Mouse (Mus musculus): ENCODE results near the gene Ffar4. TPM values are rescaled to one million over a fixed set of nuclear protein-coding genes. Genes with fewer than 3 reads are reported as not detected.

The Ffar4 gene
- total RNA-seq (2021), result not detected
- long read RNA-seq, result 0 reads

DNA sequence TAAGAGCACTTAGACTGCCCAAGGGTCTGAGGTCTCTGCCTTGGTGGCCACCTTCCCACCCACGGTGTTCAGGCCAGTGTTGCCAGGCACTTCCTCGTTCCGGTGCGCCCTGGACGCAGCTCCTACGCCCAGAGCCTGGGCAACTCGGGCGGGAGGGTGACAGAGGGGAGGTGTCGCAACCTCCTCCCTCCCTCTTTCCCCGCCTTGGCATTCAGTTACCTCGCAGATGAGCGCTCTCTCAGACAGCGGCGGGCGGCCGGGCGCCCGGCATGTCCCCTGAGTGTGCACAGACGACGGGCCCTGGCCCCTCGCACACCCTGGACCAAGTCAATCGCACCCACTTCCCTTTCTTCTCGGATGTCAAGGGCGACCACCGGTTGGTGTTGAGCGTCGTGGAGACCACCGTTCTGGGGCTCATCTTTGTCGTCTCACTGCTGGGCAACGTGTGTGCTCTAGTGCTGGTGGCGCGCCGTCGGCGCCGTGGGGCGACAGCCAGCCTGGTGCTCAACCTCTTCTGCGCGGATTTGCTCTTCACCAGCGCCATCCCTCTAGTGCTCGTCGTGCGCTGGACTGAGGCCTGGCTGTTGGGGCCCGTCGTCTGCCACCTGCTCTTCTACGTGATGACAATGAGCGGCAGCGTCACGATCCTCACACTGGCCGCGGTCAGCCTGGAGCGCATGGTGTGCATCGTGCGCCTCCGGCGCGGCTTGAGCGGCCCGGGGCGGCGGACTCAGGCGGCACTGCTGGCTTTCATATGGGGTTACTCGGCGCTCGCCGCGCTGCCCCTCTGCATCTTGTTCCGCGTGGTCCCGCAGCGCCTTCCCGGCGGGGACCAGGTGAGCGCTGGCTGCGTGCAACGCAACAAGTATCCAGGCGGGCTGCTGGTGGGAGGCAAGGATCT lies at the start of gene Ffar4:
Gene Ffar4, plus strand, starts transcription at position 214 of the 901 bp plus-strand sequence.
- DNase-seq (ENCODE audit: low spot score in 2 of 2), result no peak

DNA sequence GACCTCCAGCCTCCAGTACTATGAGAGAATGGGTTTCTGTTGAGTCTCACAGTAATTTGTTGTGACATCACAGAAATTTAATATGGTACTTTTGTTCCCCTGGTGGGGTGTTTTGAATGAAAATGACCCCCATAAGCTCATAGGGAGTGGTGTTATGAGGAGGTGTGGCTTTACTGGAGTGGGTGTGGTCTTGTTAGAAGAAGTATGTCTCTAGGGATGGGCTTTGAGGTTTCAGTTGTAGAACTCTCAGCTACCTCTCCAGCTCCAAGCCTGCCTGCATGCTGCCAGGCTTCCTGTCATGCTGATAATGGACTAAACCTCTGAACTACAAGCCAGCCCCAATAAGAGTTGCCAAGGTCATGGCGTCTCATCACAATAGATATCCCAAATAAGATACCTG lies 47.2 kb upstream of the Ffar4 start:
- DNase-seq (ENCODE audit: low spot score in 2 of 2), result no peak

DNA sequence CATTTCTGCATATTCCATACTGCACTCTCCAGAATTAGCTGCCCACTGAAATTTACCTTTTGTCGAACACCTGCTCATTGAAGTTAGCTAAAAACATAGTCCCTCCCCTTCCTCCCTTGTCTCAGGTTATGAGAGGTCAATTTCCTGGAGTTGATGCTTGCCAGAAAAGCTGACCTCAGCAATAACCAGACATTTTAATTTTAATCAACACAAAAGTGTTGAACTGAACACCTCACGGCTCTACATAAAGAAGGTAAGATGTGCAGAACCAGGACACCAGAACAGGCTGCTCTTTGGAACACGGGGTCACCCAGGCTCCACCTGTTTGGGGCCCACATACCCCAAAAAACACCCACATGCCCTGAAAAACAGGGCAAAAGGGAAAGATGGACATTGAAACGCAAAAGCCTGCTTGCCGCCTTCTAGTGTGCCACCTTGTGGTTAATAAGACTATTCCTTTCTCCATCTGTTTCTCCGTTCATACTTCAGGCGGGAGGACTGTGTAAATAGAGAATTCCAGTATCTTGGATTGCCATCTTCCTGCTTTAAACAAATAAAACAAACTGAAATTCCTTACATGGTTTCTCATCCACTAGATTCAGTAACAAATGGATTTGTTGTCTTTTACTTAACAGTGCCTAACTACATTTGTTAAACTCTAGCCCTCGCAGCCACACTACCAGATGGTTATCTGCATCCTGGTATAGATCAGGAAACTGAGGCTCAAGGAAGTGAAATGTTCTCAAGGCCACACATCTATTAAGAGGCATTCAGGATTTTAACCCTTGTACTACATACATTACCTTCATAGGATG lies 43.4 kb upstream of the Ffar4 start:
- no peak for DNase-seq (ENCODE audit: low spot score in 2 of 2)

DNA sequence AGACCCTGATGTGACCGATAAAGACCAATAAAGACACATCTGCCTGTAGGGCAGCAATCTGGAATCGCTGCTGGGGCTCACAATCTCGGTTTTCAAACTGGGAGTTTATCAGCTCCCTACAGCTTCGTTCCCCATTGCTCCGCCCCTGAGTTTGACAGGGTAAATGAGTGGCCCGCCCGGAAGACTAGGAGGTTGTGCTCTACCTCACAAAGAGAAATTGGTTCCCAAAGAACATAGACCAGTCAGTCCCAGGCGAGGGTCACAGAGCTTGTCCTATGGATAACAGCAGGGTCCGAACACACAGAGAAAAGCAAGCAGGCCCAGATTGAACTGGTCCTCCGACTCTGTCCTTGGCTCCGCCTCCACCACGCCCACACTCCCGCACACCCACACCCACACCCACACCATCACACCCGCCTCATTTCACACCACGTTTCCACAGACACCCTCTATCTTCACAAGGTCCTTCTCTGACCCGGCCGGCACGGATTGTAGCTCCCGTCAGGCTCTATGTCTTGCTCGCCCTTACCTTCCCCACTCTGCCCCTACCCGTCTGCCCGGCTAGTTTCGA lies 42.6 kb upstream of the Ffar4 start:
- peak in 1 of 2 experiments; percentile 71 for DNase-seq (ENCODE audit: low spot score in 2 of 2)

DNA sequence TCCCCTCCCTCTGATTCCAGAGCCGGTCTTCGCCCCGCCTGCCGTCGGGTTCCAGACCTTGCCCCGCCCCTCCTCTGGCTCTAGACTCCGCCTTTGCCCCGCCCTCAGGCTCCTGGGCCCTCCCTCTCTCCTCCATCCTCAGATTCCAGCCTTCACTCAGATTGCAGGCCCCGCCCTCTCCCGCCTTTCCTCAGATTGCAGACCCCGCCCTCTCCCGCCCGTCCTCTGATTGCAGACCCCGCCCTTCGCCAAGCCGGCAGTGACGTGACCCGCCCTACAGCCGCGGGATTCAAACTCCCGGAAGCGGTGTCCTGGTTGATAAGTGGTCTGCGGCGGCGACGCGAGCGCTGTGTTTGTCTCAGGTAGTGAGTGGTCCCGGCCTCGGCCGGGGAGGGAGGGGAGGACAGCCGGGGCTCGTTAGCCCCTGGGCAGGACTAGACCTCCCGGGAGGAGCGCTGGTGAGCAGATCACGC lies 42.1 kb upstream of the Ffar4 start, which contains the start of gene Cep55:
Gene Cep55, plus strand, starts transcription at position 292 of the 473 bp plus-strand sequence.
- peak; percentile 89 to 95 for DNase-seq (ENCODE audit: low spot score in 2 of 2)

DNA sequence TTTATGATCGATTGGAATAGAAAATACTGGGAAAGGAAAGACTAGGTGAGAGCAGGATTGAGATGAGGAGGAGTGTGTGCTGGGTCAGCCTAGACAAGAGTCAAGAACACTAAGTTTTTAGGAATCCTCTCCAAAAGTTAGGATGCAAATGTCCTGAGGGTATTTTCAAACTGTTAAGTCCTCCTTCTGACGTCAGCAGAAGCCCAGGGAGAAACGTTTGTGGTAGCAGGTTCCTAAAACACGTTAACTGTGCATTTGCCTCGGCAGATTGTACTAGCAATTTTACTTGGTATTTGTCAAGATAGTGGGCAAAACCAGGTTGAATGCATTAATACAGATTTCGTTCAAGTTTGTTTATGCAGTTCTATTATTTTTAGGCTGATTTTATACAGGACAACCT lies 41.1 kb upstream of the Ffar4 start:
- no peak for DNase-seq (ENCODE audit: low spot score in 2 of 2)

DNA sequence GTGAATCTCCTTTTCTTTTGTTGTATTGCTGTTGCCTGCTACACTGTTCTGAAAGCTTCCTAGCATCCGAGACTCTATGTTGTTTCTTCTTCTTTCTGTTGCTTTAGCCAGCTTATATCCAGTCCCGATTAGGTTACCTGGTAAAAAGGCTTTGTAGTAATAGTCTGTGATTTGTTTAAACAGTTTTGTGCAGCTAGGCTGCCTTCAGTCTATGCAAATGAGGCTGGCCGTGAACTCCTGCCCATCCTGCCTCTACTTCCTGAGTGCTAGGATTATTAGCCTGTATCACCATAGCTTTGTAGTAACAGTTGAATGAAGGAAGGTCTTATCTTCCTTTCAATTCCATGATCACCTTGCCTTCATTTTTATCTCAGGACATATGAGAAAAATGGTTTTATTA lies 40.6 kb upstream of the Ffar4 start:
- DNase-seq (ENCODE audit: low spot score in 2 of 2), result no peak

DNA sequence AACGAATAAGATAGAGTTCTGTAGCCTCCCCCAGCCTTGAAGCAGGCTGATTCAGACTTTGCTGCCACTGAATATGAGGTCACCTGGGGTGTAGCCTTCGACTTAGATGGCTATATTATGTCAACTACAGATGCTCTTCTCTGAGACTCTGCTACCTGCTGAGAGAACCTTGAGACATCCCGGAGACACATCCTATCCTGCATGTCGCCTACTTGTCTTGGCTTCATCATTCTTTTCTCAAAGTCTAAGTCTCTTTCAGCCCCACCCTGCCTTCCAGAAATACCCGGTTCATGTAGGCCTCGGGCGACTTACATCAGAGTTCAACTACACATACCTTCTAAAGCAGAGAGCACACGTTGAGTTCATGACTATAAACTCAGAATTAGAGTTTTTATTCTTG lies 39.9 kb upstream of the Ffar4 start:
- no peak for DNase-seq (ENCODE audit: low spot score in 2 of 2)

DNA sequence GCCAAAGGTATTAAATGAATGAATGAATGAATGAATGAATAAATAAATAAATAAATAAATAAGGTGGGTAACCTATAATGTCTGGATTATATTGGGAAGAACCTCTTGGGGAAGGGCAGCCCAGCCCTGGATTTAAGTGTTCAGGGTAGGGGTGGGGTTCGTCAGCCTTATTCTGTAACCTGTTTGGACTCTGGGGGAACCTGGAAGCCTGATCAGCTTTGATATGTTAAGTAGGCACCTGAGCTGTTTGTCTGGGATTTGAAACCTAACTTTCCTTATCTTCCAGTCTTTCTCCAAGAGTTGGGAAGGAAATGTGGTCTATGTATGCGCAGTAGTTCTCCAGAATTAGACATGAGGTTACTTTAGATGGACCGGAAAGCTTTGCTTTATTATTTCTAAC lies 33.7 kb upstream of the Ffar4 start:
- no peak for DNase-seq (ENCODE audit: low spot score in 2 of 2)

DNA sequence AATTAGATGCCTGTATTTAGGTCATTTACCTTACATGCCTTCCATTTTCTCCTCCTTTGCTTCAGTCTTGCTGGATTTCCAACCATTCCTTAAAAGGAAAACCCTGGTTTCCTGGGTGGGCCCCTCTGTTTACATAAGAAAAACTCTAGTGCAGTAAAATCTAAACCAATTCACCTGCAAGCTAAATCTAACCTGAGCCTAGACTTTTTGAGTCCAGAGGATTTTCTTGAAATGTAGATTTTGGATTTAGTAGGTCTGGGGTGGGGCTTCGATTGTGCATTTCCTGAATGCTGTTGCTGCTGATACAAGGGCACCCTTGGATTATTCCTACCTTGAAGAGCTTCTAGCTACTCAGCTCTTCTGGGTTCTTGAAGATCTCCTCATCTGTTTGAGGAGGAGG lies 32.8 kb upstream of the Ffar4 start:
- DNase-seq (ENCODE audit: low spot score in 2 of 2), result no peak

DNA sequence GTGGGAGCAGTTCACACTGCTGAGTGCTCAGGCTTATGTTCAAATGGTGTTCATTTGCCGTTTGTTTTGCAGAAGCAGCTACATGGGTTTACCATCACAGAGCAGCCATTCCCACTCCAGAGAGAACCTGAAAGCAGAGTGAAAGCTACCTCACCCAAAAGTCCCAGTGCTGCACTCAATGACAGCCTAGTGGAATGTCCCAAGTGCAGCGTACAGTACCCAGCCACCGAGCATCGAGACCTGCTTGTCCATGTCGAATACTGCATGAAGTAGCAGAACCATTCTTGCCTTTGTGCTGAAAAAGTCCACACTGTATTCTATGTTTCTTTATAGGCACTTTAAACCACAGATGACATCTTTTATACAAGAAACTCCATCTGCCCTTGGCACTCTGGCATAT lies 23.6 kb upstream of the Ffar4 start:
- no peak for DNase-seq (ENCODE audit: low spot score in 2 of 2)

DNA sequence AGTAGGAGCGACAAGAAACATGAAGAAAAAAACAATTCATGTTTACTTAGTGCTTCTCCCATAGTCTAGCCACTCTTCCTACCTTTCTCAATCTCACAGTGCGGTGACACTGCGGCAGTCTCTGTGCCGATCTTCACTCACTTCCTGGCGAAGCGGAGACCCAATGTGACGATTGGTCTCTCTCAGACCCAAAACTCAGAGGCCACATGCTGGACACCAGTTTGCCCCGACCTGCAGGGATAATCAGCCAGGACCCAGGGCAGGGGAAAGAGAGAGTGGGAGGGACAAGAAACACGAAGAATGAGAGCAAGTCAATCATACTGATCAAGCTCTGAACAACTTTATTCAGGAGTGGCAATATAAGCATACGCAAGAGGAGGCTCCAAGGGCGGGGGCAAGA lies 21.8 kb upstream of the Ffar4 start:
- no peak for DNase-seq (ENCODE audit: low spot score in 2 of 2)

DNA sequence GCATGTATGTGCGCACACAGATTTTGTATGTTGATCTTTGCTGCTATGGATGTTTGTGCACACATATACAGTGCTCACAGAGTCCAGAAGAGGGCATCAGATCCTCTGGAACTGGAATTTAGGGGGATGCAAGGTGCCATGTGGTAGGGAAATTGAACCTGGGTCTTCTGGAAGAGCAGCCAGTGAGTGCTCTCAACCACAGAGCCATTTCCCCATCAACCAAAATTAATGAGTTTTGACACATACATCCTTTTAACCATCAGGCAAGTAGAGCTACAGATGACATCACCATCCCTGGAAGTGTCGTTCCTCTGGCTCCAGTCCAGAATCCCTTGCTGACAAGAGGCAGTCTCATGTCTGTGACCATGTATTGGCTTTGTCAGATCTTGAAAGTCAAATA lies 20.6 kb upstream of the Ffar4 start:
- DNase-seq (ENCODE audit: low spot score in 2 of 2), result peak in 1 of 2 experiments; percentile 5

DNA sequence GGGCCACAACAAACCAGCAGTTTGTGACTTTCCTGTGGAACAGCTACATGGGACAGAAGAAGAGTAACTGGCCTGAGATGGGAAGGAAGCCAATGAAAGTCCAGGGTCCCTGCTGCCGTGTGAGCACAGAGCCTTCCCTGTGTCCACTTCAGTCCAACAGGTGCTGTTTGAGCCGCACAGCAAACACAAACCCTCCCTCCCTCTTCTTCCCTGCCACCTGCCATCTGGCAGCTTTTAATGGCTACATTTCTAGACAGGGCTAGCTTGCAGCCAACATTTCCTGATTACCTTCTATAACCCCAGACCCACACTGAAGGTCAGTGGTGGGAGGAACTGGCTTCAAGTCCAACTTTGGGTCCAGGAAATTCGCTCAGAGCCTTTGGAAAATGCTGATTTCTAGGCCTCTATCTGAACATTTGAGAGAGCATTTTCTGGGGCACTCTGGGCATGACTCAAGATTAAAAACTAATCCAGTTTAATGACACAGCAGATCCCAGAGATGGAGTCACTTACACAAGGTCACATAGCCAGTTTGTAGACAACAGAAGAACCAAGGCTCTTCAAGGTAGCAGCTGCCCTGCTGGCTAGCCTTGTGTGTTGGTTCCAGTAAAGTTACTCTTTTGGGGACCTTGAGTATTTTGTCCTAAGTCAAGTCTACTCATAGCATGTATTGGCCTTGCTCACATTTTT lies 18.9 kb upstream of the Ffar4 start:
- DNase-seq (ENCODE audit: low spot score in 2 of 2), result no peak

DNA sequence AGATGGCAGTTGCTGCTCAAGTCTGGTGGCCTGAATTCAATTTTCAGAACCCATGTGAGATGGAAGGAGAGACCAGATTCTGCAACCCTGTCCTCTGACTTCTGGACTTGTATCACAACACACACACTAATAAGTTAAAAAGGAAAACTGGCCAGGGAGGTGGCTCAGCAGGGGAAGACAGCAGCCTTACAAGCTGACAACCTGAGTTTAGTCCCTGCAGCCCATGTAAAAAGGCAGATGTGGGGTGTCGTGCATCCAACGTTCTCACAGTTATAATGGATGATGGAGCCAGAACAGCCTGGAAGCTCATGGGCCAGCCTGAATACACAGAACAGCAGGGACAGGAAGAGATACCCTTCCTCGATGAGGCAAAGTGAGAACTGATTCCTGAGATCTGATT lies 15.5 kb upstream of the Ffar4 start:
- DNase-seq (ENCODE audit: low spot score in 2 of 2), result no peak

DNA sequence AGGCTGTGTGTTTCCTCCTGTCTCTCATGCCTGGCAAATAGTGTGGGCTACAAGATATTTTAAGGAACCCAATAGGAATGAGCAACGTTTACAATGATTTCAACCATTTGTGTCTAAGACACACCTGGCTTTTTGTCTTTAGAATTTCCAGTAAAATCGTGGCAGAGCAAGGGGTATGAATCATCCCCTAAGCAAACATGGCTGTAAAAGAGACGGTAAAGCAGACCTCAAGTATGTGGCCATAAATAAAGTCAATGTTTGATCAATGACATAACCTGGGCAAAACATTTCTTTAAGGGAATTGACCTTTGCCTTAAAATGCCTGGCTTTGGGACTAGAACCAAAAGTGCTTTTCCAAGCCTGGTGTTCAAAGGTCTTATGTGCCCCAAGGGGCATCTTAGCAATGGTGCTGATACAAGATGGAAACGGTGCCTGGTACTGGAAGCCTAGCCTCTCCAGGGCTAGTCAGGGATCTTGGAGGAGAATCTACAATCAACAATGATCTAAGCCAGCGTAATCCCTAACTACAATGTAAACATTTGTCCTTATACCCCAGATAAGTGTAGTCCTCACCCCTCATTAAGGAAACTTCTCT lies 13.8 kb upstream of the Ffar4 start:
- no peak for DNase-seq (ENCODE audit: low spot score in 2 of 2)

DNA sequence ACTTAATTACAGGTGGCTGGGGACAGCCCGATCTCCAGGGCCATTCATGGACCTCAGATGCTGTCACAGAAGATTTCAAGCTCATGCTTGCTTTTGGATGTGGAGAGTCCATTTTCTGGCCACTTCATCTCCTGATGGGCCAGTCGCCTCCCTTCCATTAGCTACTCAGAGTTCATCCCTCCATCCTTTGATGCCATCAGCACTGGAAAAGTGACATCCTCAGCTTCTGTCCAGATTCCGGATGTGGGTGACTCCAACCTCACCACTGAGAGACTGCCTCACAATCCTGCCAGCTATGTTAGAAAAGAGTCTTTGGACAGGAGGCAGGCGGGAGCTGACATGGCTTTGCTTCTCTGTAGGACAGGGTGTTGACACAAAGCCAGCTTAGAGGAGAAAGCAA lies 11.0 kb upstream of the Ffar4 start:
- no peak for DNase-seq (ENCODE audit: low spot score in 2 of 2)

DNA sequence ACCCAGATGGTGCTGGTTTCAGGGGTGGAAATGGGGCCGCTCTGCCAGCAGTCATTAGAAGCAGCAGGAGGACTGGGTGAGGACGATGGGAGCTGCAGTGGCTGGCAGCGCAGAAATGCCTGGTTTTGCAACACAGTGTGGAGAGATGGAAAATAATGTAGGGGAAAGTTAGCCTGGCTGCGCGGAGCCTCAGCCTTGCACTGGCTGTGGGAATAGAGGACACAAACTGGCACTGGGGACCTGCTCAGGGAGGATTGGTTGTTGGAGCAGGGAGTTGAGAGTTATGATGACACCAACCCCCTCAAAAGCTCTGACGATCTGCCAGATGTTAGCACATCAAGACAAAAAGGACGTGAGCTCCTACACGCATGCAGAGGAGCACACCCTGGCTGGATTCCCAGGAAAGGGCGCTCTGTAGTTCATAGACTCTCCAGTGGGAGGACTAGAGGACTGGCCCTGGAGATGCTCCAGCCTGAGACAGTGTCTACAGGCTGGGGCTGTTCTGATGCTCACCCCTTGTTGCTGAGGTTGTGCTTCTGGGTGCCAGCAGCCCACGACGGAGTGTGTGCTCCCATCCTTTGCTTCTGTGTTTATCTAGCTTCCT lies 9.8 kb upstream of the Ffar4 start:
- DNase-seq (ENCODE audit: low spot score in 2 of 2), result peak; percentile 9 to 25

DNA sequence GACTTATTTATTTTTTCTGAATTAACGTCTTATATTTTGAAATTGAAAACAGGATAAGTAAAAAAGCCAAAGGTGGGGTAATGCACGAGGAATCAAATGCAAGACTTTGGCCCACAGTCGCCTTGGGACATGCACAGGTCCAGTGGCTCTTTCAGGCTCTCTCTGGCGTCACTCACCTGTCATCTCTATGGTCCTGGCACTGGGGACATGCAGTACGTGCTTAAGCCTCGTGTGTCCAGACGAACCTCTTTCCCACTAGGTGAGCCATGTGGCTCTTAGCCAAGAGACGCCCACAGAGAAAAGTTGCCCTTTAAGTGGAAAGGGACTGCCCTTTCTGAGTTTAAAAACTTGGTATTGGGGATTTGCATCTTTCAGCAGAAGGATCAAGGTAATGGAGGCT lies 7.5 kb upstream of the Ffar4 start:
- DNase-seq (ENCODE audit: low spot score in 2 of 2), result no peak

DNA sequence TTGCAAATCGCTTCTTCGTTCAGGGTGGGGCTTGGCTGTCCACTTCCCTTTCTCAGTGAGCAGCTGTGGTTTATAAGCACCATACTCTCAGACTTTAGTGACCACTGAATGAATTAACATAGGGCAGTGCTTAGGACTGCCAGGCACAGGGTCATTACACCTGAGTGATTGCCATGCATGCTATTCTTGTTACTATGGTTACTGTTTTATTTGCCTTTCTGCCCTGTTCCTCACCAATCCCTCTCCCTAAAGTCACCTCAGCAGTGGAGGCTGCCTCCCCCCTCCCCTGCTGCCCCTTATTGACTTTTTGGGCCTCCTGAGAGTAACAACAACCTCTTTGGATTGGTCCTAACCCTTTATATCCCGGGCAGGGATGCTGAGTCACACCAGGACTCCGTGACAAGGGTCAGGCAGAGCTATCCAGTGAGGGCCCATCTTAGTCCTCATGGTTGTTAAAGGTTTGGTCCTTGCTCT lies 5.3 kb upstream of the Ffar4 start:
- DNase-seq (ENCODE audit: low spot score in 2 of 2), result no peak
